In genomic region chr1:184928382-184928781, GRCm38 (mm10) we compare ENCODE assay signal across 19 mouse cellular contexts. TPM values are rescaled to one million over a fixed set of nuclear protein-coding genes. Genes with fewer than 3 reads are reported as not detected.
A peak's percentile ranks its signal among the peaks of the same experiment; 100 is the strongest.
DNase-seq lines count a peak whose midpoint lies in the region; ATAC-seq lines count a peak whose summit lies in the region.
"Had no signal": no experiment of that assay in that cellular context is flagged by ENCODE, and none has a peak within 500 bp of the region (broad histone marks: within the 10 kb centered on the region; RNA-seq: fewer than 3 reads in every experiment).

No protein-coding gene starts in this region.

- H3K4me2 ChIP-seq in liver, embryonic 11.5 days = no peak overlapping the region
- no peak overlapping the region; the same call in 1 of the 2 replicates for H3K4me2 ChIP-seq in liver, embryonic 15.5 days
- H3K4me2 ChIP-seq: embryonic facial prominence, embryonic 12.5 days; forebrain, embryonic 15.5 days; heart, embryonic 11.5 days; heart, embryonic 15.5 days; hindbrain, embryonic 15.5 days had no signal

- intact Hi-C loops in left cerebral cortex, postnatal 25 days (cut with DNase I) = no loop called here
- intact Hi-C loops in heart, postnatal 14 days (cut with DNase I) = no loop called here

- no peaks in the 10 kb centered on the region for H3K36me3 ChIP-seq in liver, embryonic 11.5 days (ENCODE audit: control insufficient read depth, insufficient read depth, low read length)
- no peaks in the 10 kb centered on the region for H3K36me3 ChIP-seq in liver, embryonic 15.5 days (replicated peaks)

- H3K9ac ChIP-seq in liver, embryonic 11.5 days (ENCODE audit: low read depth, low read length) = no peak overlapping the region
- H3K9ac ChIP-seq in liver, embryonic 15.5 days = no peak overlapping the region
- H3K9ac ChIP-seq: embryonic facial prominence, embryonic 12.5 days; forebrain, embryonic 15.5 days; heart, embryonic 15.5 days; hindbrain, embryonic 15.5 days had no signal

- 43% methylated on average over 1 of the region's 1 CpGs for WGBS in liver, embryonic 11.5 days
- WGBS in liver, embryonic 15.5 days (ENCODE audit: insufficient replicate concordance) = 0% methylated on average over 1 of the region's 1 CpGs

- H3K4me1 ChIP-seq in liver, embryonic 11.5 days (replicated peaks; ENCODE audit: control insufficient read depth, insufficient read depth, low read length) = peaks cover 5% of the 10 kb centered on the region
- H3K4me1 ChIP-seq in liver, embryonic 15.5 days (replicated peaks) = peaks cover 14% of the 10 kb centered on the region
- H3K4me1 ChIP-seq: embryonic facial prominence, embryonic 12.5 days; forebrain, embryonic 15.5 days; heart, embryonic 15.5 days; hindbrain, embryonic 10.5 days; hindbrain, embryonic 15.5 days had no signal

- ATAC-seq in liver, embryonic 11.5 days (replicated peaks; ENCODE audit: low FRiP score) = peak; percentile 92
- peak; percentile 89 for ATAC-seq in liver, embryonic 15.5 days (ENCODE audit: insufficient read depth)
- peak; percentile 95 for ATAC-seq in megakaryocyte-erythroid progenitor cell, adult 5-6 weeks (replicated peaks; ENCODE audit: low FRiP score, low TSS enrichment, poor library complexity, severe bottlenecking)
- ATAC-seq: forebrain, embryonic 15.5 days had no signal

- H3K27ac ChIP-seq in liver, embryonic 11.5 days (ENCODE audit: low read depth, low read length) = no peak overlapping the region
- no peak overlapping the region for H3K27ac ChIP-seq in liver, embryonic 15.5 days (replicated peaks)
- H3K27ac ChIP-seq: embryonic facial prominence, embryonic 12.5 days; forebrain, embryonic 15.5 days; heart, embryonic 15.5 days; hindbrain, embryonic 10.5 days; hindbrain, embryonic 15.5 days had no signal

- no peaks in the 10 kb centered on the region for H3K27me3 ChIP-seq in liver, embryonic 11.5 days (replicated peaks; ENCODE audit: control insufficient read depth, insufficient read depth, low read length)
- no peaks in the 10 kb centered on the region for H3K27me3 ChIP-seq in liver, embryonic 15.5 days
- H3K27me3 ChIP-seq: CH12.LX; embryonic facial prominence, embryonic 12.5 days; forebrain, embryonic 15.5 days; heart, embryonic 15.5 days; hindbrain, embryonic 15.5 days had no signal

- H3K9me3 ChIP-seq in liver, embryonic 11.5 days (ENCODE audit: control insufficient read depth, low read length) = no peaks in the 10 kb centered on the region
- no peaks in the 10 kb centered on the region for H3K9me3 ChIP-seq in liver, embryonic 15.5 days (replicated peaks)
- H3K9me3 ChIP-seq: embryonic facial prominence, embryonic 12.5 days; forebrain, embryonic 15.5 days; heart, embryonic 15.5 days; hindbrain, embryonic 10.5 days; hindbrain, embryonic 15.5 days had no signal

- no peak overlapping the region for H3K4me3 ChIP-seq in liver, embryonic 11.5 days (ENCODE audit: low read depth, low read length)
- no peak overlapping the region for H3K4me3 ChIP-seq in liver, embryonic 15.5 days (replicated peaks)
- H3K4me3 ChIP-seq: embryonic facial prominence, embryonic 12.5 days; forebrain, embryonic 15.5 days; heart, embryonic 15.5 days; hindbrain, embryonic 10.5 days; hindbrain, embryonic 15.5 days had no signal

- peak; percentile 10 for DNase-seq in c-Kit-positive CD71-positive TER-119-negative erythroid progenitor cells, embryonic 14.5 days (ENCODE audit: low read depth)
- DNase-seq in liver, embryonic 11.5 days (ENCODE audit: low spot score) = no peak
- DNase-seq in left cerebral cortex, postnatal 25 days (ENCODE audit: low spot score in 2 of 2) = no peak
- no peak for DNase-seq in thymus, postnatal 36 days
- DNase-seq in heart, postnatal 14 days = no peak
- DNase-seq: adrenal gland, postnatal 10 days; cerebellum, adult 18-20 months; cerebellum, adult 9-11 months; gastrocnemius, postnatal 10 days; heart, adult 18-20 months had no signal

RNA-seq across cellular contexts. Expression of gene C130074G19Rik, which starts 45.4 kb away (rescaled TPM):
- 1.9 and 2.0 TPM in 2 replicates for polyA plus RNA-seq in liver, embryonic 11.5 days (2014; fragmentation: Nextera tagmentation; extraction: Ambion mirVana)
- polyA plus RNA-seq in liver, embryonic 15.5 days (2015; fragmentation: Nextera tagmentation; extraction: Ambion mirVana) = 2.0 and 2.3 TPM in 2 replicates
- not detected in 2 replicates for total RNA-seq in megakaryocyte-erythroid progenitor cell, adult 5-6 weeks (2014; fragmentation: Nextera tagmentation)
- not detected in 2 replicates for total RNA-seq in megakaryocyte-erythroid progenitor cell, adult 5-6 weeks (2017)
- total RNA-seq in left cerebral cortex, postnatal 25 days (2021) = 10 to 100 TPM; 33.0 to 36.5 TPM
- 10 to 100 TPM; 24.1 to 30.3 TPM for total RNA-seq in heart, postnatal 14 days (2021)
- total RNA-seq: CH12.LX had no signal

Comparison
In these comparisons a context has a peak if more than half of its experiments do, and no peak if none do; other contexts are left out.
1. RNA of gene C130074G19Rik, which starts 45.4 kb away (total RNA-seq): 33.0 to 36.5 TPM in left cerebral cortex, postnatal 25 days and 24.1 to 30.3 TPM in heart, postnatal 14 days; not detected in megakaryocyte-erythroid progenitor cell, adult 5-6 weeks; every median in the first group is over 10 times any median in the second.
2. Peak in every context shown above with its lines, with median percentiles within 50 percentile points of each other: ATAC-seq.